Mouse (Mus musculus): Measurements from ENCODE around the gene Zscan12. TPM values are rescaled to one million over a fixed set of nuclear protein-coding genes. Genes with fewer than 3 reads are reported as not detected.

Gene Zscan12
- total and polyA plus RNA-seq, 3 experiments, result 10.2 to 14.7 (median 10.6) TPM

GRCm38 (mm10) chr13:21326657-21327211 lies 35.9 kb upstream of the Zscan12 start:
- peak overlapping the region; percentile 46 to 88 (median 56) for H3K4me3 ChIP-seq (replicated peaks in 1 of 3; ENCODE audit: low read depth in 2 of 3, low read length in 2 of 3, poor library complexity in 1 of 3)
- peaks cover 0 to 27% of the 10 kb centered on the region in 2 experiments; a peak in 2 of 4 replicates for H3K4me1 ChIP-seq (ENCODE audit: control insufficient read depth in 1 of 2, insufficient read depth in 2 of 2)
- H3K9me3 ChIP-seq (replicated peaks; ENCODE audit: low read length), result no peaks in the 10 kb centered on the region
- H3K9ac ChIP-seq (ENCODE audit: insufficient read depth, low read depth), result peak overlapping the region; percentile 33; the same call in 1 of the 2 replicates
- H3K4me2 ChIP-seq (ENCODE audit: insufficient read depth, low read depth, poor library complexity, severe bottlenecking), result peak overlapping the region; percentile 61; the same call in 1 of the 2 replicates
- H3K27me3 ChIP-seq (replicated peaks), result peaks cover 18% of the 10 kb centered on the region
- dilution Hi-C loops (cut with MboI; ENCODE audit: extremely low pct_ligation_motif_present, extremely low pct_unique_long_range_greater_than_20kb, low sequenced_read_pairs) (no loop called here), in situ Hi-C loops (cut with MboI; ENCODE audit: low pct_ligation_motif_present, low pct_unique_long_range_greater_than_20kb, low sequenced_read_pairs) (loop anchor here (5.0 kb wide), 2 partner anchors 49 to 164 kb away; no protein-coding TSS in a partner anchor)
- no peaks in the 10 kb centered on the region for H3K36me3 ChIP-seq (replicated peaks in 1 of 2; ENCODE audit: control insufficient read depth in 1 of 2, insufficient read depth in 1 of 2, low read length in 1 of 2)
- no peak overlapping the region for H3K27ac ChIP-seq (ENCODE audit: insufficient read depth, low read depth)
- peak; percentile 80 for DNase-seq (ENCODE audit: extremely low read depth)
- no peaks in the 10 kb centered on the region for H3K79me2 ChIP-seq (replicated peaks; ENCODE audit: control insufficient read depth, extremely low read depth, insufficient read depth, poor library complexity, severe bottlenecking)
- TF ChIP-seq HCFC1 (IDR thresholded peaks at IDR 0.05; ENCODE audit: low read depth, low read length) (0 out of 2 replicates have a peak, but pooled peaks have one; percentile 14), UBTF (IDR thresholded peaks at IDR 0.05; ENCODE audit: low read depth, low read length) (no peak), TBP (conservative IDR thresholded peaks at IDR 0.05; ENCODE audit: low read depth, low read length) (peak; percentile 100), ELF1 (IDR thresholded peaks at IDR 0.05; ENCODE audit: low read depth, low read length) (peak; percentile 96), SIN3A (IDR thresholded peaks at IDR 0.05; ENCODE audit: low read length) (no peak), ZNF384 (IDR thresholded peaks at IDR 0.05; ENCODE audit: low read depth, low read length) (no peak), EP300 (IDR thresholded peaks at IDR 0.05; ENCODE audit: low read length) (peak; percentile 53; the same call in 1 of the 2 replicates), ZKSCAN1 (IDR thresholded peaks at IDR 0.05; ENCODE audit: borderline replicate concordance, low read depth, low read length) (no peak), JUN (IDR thresholded peaks at IDR 0.05; ENCODE audit: insufficient read depth, low read depth, low read length) (no peak), NELFE (IDR thresholded peaks at IDR 0.05; ENCODE audit: low read depth, low read length) (no peak), CHD1 (IDR thresholded peaks at IDR 0.05; ENCODE audit: low read depth, low read length) (no peak), MYC (IDR thresholded peaks at IDR 0.05; ENCODE audit: low read depth, low read length) (no peak), MEF2A (IDR thresholded peaks at IDR 0.05; ENCODE audit: borderline replicate concordance, low read depth, low read length) (peak; percentile 39; the same call in 1 of the 2 replicates), ZC3H11A (IDR thresholded peaks at IDR 0.05; ENCODE audit: low read depth, low read length) (no peak), IRF4 (IDR thresholded peaks at IDR 0.05; ENCODE audit: low read depth, low read length) (peak; percentile 65; the same call in 1 of the 2 replicates), POLR2AphosphoS2 (IDR thresholded peaks at IDR 0.05; ENCODE audit: low read depth, low read length) (no peak), CTCF (conservative IDR thresholded peaks at IDR 0.05 in 1 of 2, IDR thresholded peaks at IDR 0.05 in 1 of 2; ENCODE audit: low read depth in 2 of 2, low read length in 2 of 2) (peak; percentile 52 to 81; a peak in 3 of 4 replicates), E2F4 (IDR thresholded peaks at IDR 0.05; ENCODE audit: insufficient replicate concordance, low read depth, low read length) (peak; percentile 92), NRF1 (IDR thresholded peaks at IDR 0.05; ENCODE audit: low read depth, low read length) (peak; percentile 62), MAFK (IDR thresholded peaks at IDR 0.05; ENCODE audit: insufficient replicate concordance, low read length) (peak; percentile 97), MXI1 (IDR thresholded peaks at IDR 0.05; ENCODE audit: low read depth, low read length) (peak; percentile 64; the same call in 1 of the 2 replicates), RAD21 (IDR thresholded peaks at IDR 0.05; ENCODE audit: low read depth, low read length) (peak; percentile 68), POLR2A (IDR thresholded peaks at IDR 0.05; ENCODE audit: low read depth, low read length) (no peak), BHLHE40 (IDR thresholded peaks at IDR 0.05; ENCODE audit: low read depth, low read length) (peak; percentile 64), RCOR1 (conservative IDR thresholded peaks at IDR 0.05; ENCODE audit: low read depth, low read length) (0 out of 2 replicates have a peak, but pooled peaks have one; percentile 50), GABPA (IDR thresholded peaks at IDR 0.05; ENCODE audit: insufficient replicate concordance, low read depth, low read length) (no peak), ZMIZ1 (IDR thresholded peaks at IDR 0.05; ENCODE audit: low read depth, low read length) (no peak), TCF12 (IDR thresholded peaks at IDR 0.05; ENCODE audit: low read depth, low read length) (no peak), KAT2A (IDR thresholded peaks at IDR 0.05; ENCODE audit: insufficient replicate concordance, low read length) (peak; percentile 80; the same call in 1 of the 2 replicates), PAX5 (IDR thresholded peaks at IDR 0.05; ENCODE audit: low read length) (no peak), JUND (conservative IDR thresholded peaks at IDR 0.05; ENCODE audit: low read depth, low read length) (0 out of 2 replicates have a peak, but pooled peaks have one; percentile 6), SMC3 (IDR thresholded peaks at IDR 0.05; ENCODE audit: low read depth, low read length) (peak; percentile 37), MAZ (IDR thresholded peaks at IDR 0.05; ENCODE audit: low read depth, low read length) (no peak)
